Mouse (Mus musculus) midbrain, embryonic 16.5 days (tissue): ENCODE data around the gene Olfr633. TPM values are rescaled to one million over a fixed set of nuclear protein-coding genes. Genes with fewer than 3 reads are reported as not detected.
"Not testable (repeated sequence)": the region's sequence is repeated elsewhere in the genome, so short reads cannot be mapped to it uniquely, and the experiment has no call there.

Experiments used
- ATAC-seq: fragments of 200-750 bp; cut with Nextera tagmentation; 2 replicates; pipeline ENCODE4 v1.8.0; 2017; ENCODE audit warnings: moderate TSS enrichment
- H3K27ac ChIP-seq: fragments of 300-500 bp; sonication (generic); 2 replicates; pipeline ENCODE4 v1.5.1; 2014; ENCODE audit warnings: mild to moderate bottlenecking, low read length, mixed read lengths
- H3K27me3 ChIP-seq: fragments of 300-500 bp; sonication (generic); 2 replicates; pipeline ENCODE4 v1.6.1; 2014; ENCODE audit warnings: low read depth, low read length, mixed read lengths; ENCODE audit not compliant: control insufficient read depth, insufficient read depth
- H3K36me3 ChIP-seq: fragments of 300-500 bp; sonication (generic); 2 replicates; pipeline ENCODE4 v1.6.1; 2014; ENCODE audit warnings: mild to moderate bottlenecking, low read length, moderate library complexity, mixed read lengths; ENCODE audit not compliant: control insufficient read depth, insufficient read depth
- H3K4me1 ChIP-seq: fragments of 300-500 bp; sonication (generic); 2 replicates; pipeline ENCODE4 v1.6.1; 2014; ENCODE audit warnings: mild to moderate bottlenecking, low read length, mixed read lengths; ENCODE audit not compliant: control insufficient read depth, insufficient read depth
- H3K4me2 ChIP-seq: fragments of 300-500 bp; sonication (generic); 2 replicates; pipeline ENCODE4 v1.6.1; 2014; ENCODE audit warnings: mild to moderate bottlenecking, low read length, mixed read lengths
- H3K4me3 ChIP-seq: fragments of 300-500 bp; sonication (generic); 2 replicates; pipeline ENCODE4 v1.5.1; 2014; ENCODE audit warnings: low read depth, mild to moderate bottlenecking, low read length, moderate library complexity, mixed read lengths
- H3K9ac ChIP-seq: fragments of 300-500 bp; sonication (generic); 2 replicates; pipeline ENCODE4 v1.6.1; 2014; ENCODE audit warnings: low read depth, low read length, mixed read lengths
- H3K9me3 ChIP-seq: fragments of 300-500 bp; sonication (generic); replicated peaks from 2 replicates; pipeline ENCODE4 v1.6.1; 2014; ENCODE audit warnings: mild to moderate bottlenecking, low read length, mixed read lengths; ENCODE audit not compliant: control insufficient read depth, poor library complexity, severe bottlenecking
- WGBS: fragments of 180-500 bp; shearing (Covaris S2); extraction: QIAGEN DNeasy Blood & Tissue Kit; methylation state at CpG from one replicate; pipeline ENCODE4 v1.1.7; 2014; 5-methylcytosine and 5-hydroxymethylcytosine counted together
- polyA plus RNA-seq: library from polyadenylated mRNA; unstranded; fragments of >200 nt; fragmentation: Nextera tagmentation; extraction: Ambion mirVana; gene quantifications from 2 replicates; pipeline ENCODE4 v1.2.1, GENCODE M21; 2015

Olfr633 gene
- not detected in 2 replicates for polyA plus RNA-seq

DNA sequence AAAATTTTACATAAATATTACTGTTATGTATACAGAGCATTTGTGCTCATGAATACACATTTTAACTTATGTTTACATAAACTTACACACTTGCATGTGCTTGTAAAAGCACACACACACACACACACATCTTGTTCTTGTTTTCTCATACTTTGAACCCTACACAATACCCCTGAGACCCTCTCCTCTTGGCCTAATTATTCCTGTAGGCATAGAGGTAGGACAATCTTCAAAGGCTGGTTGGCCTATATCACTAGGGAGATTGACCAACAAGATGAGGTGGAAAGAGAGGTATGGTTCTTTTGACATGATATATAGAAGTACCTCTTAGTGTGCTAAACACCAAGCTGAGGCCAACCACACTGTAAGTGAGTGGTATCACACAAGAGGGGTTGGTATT lies at the start of gene Olfr633:
Olfr633 (plus strand) TSS at position 301 of the 400 bp plus-strand sequence.
- Histone ChIP-seq H3K9me3 (no peaks in the 10 kb centered on the region), H3K9ac (no peak within 1 kb of the TSS), H3K36me3 (no peaks in the 10 kb centered on the region), H3K4me3 (no peak within 1 kb of the TSS), H3K27me3 (no peaks in the 10 kb centered on the region), H3K27ac (no peak within 1 kb of the TSS), H3K4me2 (no peak within 1 kb of the TSS), H3K4me1 (no peaks in the 10 kb centered on the region)
- ATAC-seq: no peak

DNA sequence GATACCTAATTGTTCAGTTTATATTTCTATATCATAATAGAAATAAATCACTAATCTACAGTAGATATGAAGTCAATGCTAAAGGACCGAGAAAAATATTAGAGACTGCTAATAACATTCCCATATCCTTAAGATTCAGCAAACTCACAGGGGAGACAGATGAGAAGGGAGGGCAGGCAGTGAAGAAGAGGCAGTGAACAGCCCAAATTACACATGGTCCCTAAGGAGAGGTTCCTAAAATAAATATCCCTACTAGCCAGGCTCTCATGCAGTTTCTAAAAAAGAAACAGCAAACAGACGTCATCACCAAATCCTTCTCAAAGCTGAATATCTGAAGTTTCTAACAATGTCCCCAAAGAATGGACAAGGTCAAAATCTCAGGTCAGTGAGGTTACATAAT lies 41.0 kb upstream of the Olfr633 start, which contains the start of gene Olfr65:
Olfr65 (plus strand) TSS at position 301 of the 400 bp plus-strand sequence.
- H3K27me3 ChIP-seq: no peaks in the 10 kb centered on the region
- H3K27ac ChIP-seq: no peak within 1 kb of the TSS
- WGBS: 77% methylated on average over 2 of the region's 2 CpGs
- no peak within 1 kb of the TSS for H3K4me2 ChIP-seq
- H3K9ac ChIP-seq: no peak within 1 kb of the TSS
- H3K36me3 ChIP-seq: no peaks in the 10 kb centered on the region
- no peak within 1 kb of the TSS for H3K4me3 ChIP-seq
- H3K4me1 ChIP-seq: no peaks in the 10 kb centered on the region
- no peak for ATAC-seq
- 0 out of 2 replicates have a peak, but pooled peaks cover 3% of the 10 kb centered on the region for H3K9me3 ChIP-seq

DNA sequence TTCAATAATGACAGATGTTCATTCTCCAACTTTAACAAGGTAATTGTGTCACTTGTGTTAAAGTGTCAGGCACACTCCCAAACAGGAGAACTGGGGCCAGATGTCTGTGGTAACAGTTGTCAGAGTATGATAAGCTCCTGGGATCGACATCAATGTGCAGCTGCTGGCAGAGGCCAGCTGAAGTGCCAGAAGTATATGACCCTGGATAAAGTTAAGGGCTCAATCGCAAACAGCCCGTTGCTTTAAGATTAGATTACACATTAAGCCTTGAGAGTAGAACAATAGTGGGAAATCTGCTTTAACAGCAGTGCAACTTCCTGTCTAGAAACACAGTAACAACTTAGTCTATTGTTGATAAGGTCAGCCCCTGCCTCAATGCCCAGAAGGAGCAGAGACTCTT lies 34.2 kb upstream of the Olfr633 start:
- Histone ChIP-seq H3K4me2 (no peak overlapping the region), H3K9me3 (no peaks in the 10 kb centered on the region), H3K9ac (no peak overlapping the region), H3K4me3 (no peak overlapping the region), H3K27ac (no peak overlapping the region), H3K36me3 (no peaks in the 10 kb centered on the region), H3K27me3 (no peaks in the 10 kb centered on the region), H3K4me1 (no peaks in the 10 kb centered on the region)
- 51% methylated on average over 3 of the region's 3 CpGs for WGBS
- no peak for ATAC-seq

DNA sequence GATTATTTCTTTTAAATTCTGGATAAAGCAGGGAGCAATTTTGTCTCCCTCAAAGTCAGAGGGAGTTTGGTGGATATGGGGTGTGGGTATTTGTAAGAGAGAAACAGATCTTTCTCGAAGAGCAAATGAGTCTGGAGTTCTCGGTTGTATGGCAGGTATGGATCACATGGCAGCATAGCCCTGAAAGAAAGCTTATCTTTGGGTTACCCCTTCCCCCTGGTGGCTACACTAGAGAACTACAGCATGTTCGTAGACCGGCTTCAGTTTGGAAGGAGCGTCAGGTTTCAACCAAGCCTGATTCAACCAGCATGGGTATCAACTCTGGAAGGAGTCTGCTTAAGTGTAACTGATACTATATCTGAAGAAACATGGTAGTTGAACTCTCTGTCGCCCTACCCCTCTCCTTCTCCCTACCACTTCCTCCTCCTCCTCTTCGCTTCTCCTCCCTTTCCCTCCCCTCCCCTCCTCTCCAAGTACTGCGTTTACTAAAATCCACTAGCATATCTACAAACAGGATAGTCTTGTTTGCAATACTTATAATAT lies 31.2 kb upstream of the Olfr633 start:
- Histone ChIP-seq H3K9ac (no peak overlapping the region), H3K9me3 (no peaks in the 10 kb centered on the region), H3K27ac (no peak overlapping the region), H3K36me3 (no peaks in the 10 kb centered on the region), H3K4me1 (no peaks in the 10 kb centered on the region), H3K27me3 (no peaks in the 10 kb centered on the region), H3K4me2 (no peak overlapping the region), H3K4me3 (no peak overlapping the region)
- 50% methylated on average over 8 of the region's 8 CpGs for WGBS
- no peak for ATAC-seq

DNA sequence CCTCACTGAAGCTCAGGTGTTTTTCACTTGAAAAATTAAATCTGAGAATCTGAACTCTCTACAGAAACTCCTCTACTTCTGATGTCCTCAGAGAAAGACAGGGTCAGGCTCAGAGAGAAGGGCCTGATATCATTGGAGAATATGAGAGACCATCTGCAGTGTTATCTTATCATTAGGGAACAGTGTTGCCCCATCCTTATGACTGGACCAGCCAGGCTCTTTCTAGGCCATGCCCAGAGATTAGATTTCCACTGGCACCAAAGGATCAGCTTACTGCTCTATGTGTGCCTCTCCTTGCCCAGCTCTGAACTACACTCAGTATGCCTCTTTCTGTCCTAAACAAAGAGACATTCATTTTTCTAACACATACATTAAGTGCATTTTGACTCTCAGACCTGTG lies 28.9 kb upstream of the Olfr633 start:
- Histone ChIP-seq H3K4me3 (no peak overlapping the region), H3K27me3 (no peaks in the 10 kb centered on the region), H3K36me3 (no peaks in the 10 kb centered on the region), H3K4me1 (no peaks in the 10 kb centered on the region), H3K27ac (no peak overlapping the region), H3K9me3 (no peaks in the 10 kb centered on the region), H3K4me2 (no peak overlapping the region), H3K9ac (no peak overlapping the region)
- ATAC-seq: no peak

DNA sequence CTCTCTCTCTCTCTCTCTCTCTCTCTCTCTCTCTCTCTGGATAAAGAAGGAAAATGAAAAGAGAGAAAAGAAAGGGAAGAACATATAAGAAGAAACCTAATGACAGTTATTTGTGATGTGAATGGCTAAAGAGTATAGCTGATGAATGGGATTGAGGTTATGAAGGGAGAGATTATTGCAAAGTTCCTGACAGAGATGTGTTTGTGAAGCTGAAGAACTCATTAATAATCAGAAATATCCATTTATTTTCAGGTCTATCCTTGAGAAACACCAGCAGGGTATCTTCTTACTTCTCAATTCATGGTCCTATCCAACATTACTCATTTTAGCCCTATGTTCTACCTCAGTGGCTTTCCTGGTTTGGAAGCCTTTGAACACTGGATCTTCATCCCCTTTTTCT lies 15.7 kb upstream of the Olfr633 start, which contains the start of gene Olfr631:
Olfr631 (plus strand) TSS at position 301 of the 400 bp plus-strand sequence.
- ATAC-seq: no peak
- Histone ChIP-seq H3K4me1 (no peaks in the 10 kb centered on the region), H3K27ac (no peak within 1 kb of the TSS), H3K9ac (no peak within 1 kb of the TSS), H3K4me3 (no peak within 1 kb of the TSS), H3K9me3 (no peaks in the 10 kb centered on the region), H3K36me3 (no peaks in the 10 kb centered on the region), H3K4me2 (no peak within 1 kb of the TSS), H3K27me3 (no peaks in the 10 kb centered on the region)

DNA sequence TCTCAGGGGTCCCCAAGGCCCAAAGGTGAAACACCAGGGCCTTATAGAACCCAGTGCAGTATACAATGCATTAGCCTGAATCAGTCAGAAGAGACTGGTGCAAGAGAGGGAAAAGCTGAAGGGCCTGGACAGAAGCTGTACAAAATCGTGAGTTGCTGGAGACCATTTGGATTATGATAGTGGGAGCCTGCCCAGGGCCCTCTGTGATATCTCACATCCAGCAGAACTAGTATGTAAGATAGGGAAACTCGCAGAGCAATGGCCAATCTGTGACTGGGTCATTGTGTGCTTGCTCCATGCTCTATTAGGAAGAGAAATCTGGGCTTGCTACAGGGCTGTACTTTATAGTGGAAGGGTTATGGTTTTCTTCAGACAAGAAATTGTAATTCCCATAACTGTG lies 10.0 kb upstream of the Olfr633 start, which contains the start of gene Olfr632:
Olfr632 (plus strand) TSS at position 84 of the 400 bp plus-strand sequence.
- Histone ChIP-seq H3K9me3 (no peaks in the 10 kb centered on the region), H3K27ac (no peak within 1 kb of the TSS), H3K27me3 (no peaks in the 10 kb centered on the region), H3K4me3 (no peak within 1 kb of the TSS), H3K4me1 (no peaks in the 10 kb centered on the region), H3K4me2 (no peak within 1 kb of the TSS), H3K9ac (no peak within 1 kb of the TSS), H3K36me3 (no peaks in the 10 kb centered on the region)
- 79% methylated on average over 2 of the region's 2 CpGs for WGBS
- ATAC-seq: no peak

DNA sequence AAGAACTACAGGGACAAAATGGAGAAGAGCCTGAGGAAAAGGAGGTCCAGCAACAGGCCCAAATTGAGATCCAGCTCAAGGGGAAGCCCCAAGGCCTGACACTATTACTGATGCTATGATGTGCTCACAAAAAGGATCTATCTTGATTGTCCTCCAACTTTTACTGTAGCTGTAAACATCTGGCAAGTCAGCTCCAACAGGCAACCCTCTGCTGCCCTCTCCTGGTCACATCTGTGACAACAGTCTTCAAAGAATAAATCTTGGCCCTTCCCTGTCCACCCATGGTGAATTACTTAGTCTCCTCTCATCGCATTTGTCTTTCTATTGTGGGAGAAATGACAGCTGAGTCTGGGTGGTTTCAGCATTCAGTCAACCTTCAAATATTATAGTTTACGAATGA lies 1.5 kb upstream of the Olfr633 start:
- H3K4me2 ChIP-seq: no peak overlapping the region
- ATAC-seq: no peak
- H3K9ac ChIP-seq: no peak overlapping the region
- no peak overlapping the region for H3K27ac ChIP-seq
- no peaks in the 10 kb centered on the region for H3K4me1 ChIP-seq
- 23% methylated on average over 2 of the region's 2 CpGs for WGBS
- H3K27me3 ChIP-seq: no peaks in the 10 kb centered on the region
- H3K9me3 ChIP-seq: no peaks in the 10 kb centered on the region
- no peaks in the 10 kb centered on the region for H3K36me3 ChIP-seq
- no peak overlapping the region for H3K4me3 ChIP-seq

DNA sequence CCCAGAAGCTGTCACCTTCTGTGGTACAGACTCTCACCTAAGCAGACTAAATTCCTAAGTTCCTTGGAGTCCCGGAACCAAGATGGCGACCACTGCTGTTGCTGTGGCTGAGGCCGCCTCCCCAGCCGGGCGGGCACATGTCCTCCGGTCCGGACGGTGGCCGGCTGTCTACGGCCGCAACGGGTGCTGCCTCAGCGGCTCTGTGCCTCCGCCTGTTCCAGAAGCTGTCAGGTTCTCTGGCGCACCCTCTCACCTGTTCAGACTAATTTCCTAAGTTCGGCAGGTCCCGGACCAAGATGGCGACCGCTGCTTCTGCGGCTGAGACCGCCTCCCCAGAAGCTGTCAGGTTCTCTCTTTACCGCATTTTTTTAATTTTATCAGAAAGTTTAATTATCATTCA lies 22.6 kb downstream of the Olfr633 start:
- 97% methylated on average over 22 of the region's 22 CpGs for WGBS
- not testable (repeated sequence) for ATAC-seq, H3K4me2 ChIP-seq, H3K4me1 ChIP-seq, H3K36me3 ChIP-seq, H3K27me3 ChIP-seq, H3K4me3 ChIP-seq, H3K9me3 ChIP-seq, H3K27ac ChIP-seq, H3K9ac ChIP-seq
